In genomic region chr8:94358541-94358940, GRCm38 (mm10) we compare ENCODE assay signal across 8 mouse cellular contexts. TPM values are rescaled to one million over a fixed set of nuclear protein-coding genes. Genes with fewer than 3 reads are reported as not detected.
DNase-seq lines count a peak whose midpoint lies in the region; ATAC-seq and TF ChIP-seq lines count a peak whose summit lies in the region.

No protein-coding gene starts in this region.

- no peaks in the 10 kb centered on the region for H3K27me3 ChIP-seq in liver, embryonic 16.5 days (ENCODE audit: control insufficient read depth, insufficient read depth, low read depth, low read length)
- H3K27me3 ChIP-seq in cerebellum, adult 2 months (ENCODE audit: control insufficient read depth, insufficient read depth, low read length) = no peaks in the 10 kb centered on the region
- H3K27me3 ChIP-seq in heart, embryonic 15.5 days = no peaks in the 10 kb centered on the region
- no peaks in the 10 kb centered on the region for H3K27me3 ChIP-seq in small intestine, adult 2 months (ENCODE audit: control insufficient read depth, insufficient read depth, low read length)

- no peak for TF ChIP-seq CTCF in cerebellum, adult 2 months (IDR thresholded peaks at IDR 0.05; ENCODE audit: borderline replicate concordance, insufficient read depth, low read depth, low read length)
- TF ChIP-seq CTCF in small intestine, adult 2 months (IDR thresholded peaks at IDR 0.05; ENCODE audit: extremely low read depth, insufficient read length, insufficient replicate concordance, low read depth, low read length) = no peak

- intact Hi-C loops in left cerebral cortex, postnatal 25 days (cut with DNase I) = no loop called here

- no peaks in the 10 kb centered on the region for H3K36me3 ChIP-seq in liver, embryonic 16.5 days (ENCODE audit: control insufficient read depth, insufficient read depth)
- no peaks in the 10 kb centered on the region for H3K36me3 ChIP-seq in heart, embryonic 15.5 days
- H3K36me3 ChIP-seq in small intestine, adult 2 months (ENCODE audit: control insufficient read depth, insufficient read depth, low read length) = no peaks in the 10 kb centered on the region

- H3K4me3 ChIP-seq in liver, embryonic 16.5 days (ENCODE audit: low read depth, low read length) = no peak overlapping the region
- no peak overlapping the region for H3K4me3 ChIP-seq in cerebellum, adult 2 months (replicated peaks; ENCODE audit: insufficient read depth, low read depth, low read length)
- no peak overlapping the region for H3K4me3 ChIP-seq in heart, embryonic 15.5 days
- H3K4me3 ChIP-seq in small intestine, adult 2 months (ENCODE audit: low read depth, low read length) = no peak overlapping the region

- 45% methylated on average over 5 of the region's 5 CpGs for WGBS in liver, embryonic 16.5 days (ENCODE audit: insufficient replicate concordance)
- WGBS in cerebellum, adult 2 months = 18% methylated on average over 5 of the region's 5 CpGs
- WGBS in heart, embryonic 15.5 days = 40% methylated on average over 5 of the region's 5 CpGs
- 25% methylated on average over 5 of the region's 5 CpGs for WGBS in small intestine, adult 2 months

- H3K27ac ChIP-seq in liver, embryonic 16.5 days (ENCODE audit: low read length) = 0 out of 2 replicates have a peak overlapping the region, but pooled peaks have one; percentile 10
- no peak overlapping the region for H3K27ac ChIP-seq in cerebellum, adult 2 months (ENCODE audit: insufficient read depth, low read length)
- H3K27ac ChIP-seq in heart, embryonic 15.5 days = peak overlapping the region; percentile 61
- H3K27ac ChIP-seq in small intestine, adult 2 months (ENCODE audit: insufficient read depth, low read depth, low read length) = peak overlapping the region; percentile 17; the same call in 1 of the 2 replicates

- H3K4me2 ChIP-seq in liver, embryonic 16.5 days (ENCODE audit: low read depth, low read length) = no peak overlapping the region
- H3K4me2 ChIP-seq in heart, embryonic 15.5 days = no peak overlapping the region

- H3K9ac ChIP-seq in liver, embryonic 16.5 days (ENCODE audit: low read depth, low read length) = no peak overlapping the region
- no peak overlapping the region for H3K9ac ChIP-seq in heart, embryonic 15.5 days

- TF ChIP-seq POLR2A in cerebellum, adult 2 months (IDR thresholded peaks at IDR 0.05; ENCODE audit: borderline replicate concordance, insufficient read depth, low read length) = no peak
- no peak for TF ChIP-seq POLR2A in small intestine, adult 2 months (IDR thresholded peaks at IDR 0.05; ENCODE audit: low read depth, low read length)

- ATAC-seq in liver, embryonic 16.5 days (ENCODE audit: low read depth) = no peak
- ATAC-seq in heart, embryonic 15.5 days (replicated peaks; ENCODE audit: insufficient number of reproducible peaks, insufficient read depth, low FRiP score, low read depth) = no peak

- DNase-seq in liver = no peak
- peak; percentile 79 to 83 for DNase-seq in cerebellum, adult 2 months
- peak; percentile 37 to 39 for DNase-seq in left cerebral cortex, postnatal 25 days (ENCODE audit: low spot score in 2 of 2)
- DNase-seq in thymus, postnatal 25 days = no peak
- DNase-seq in spleen, postnatal 4 days (ENCODE audit: low spot score in 2 of 2) = no peak

- H3K9me3 ChIP-seq in liver, embryonic 16.5 days (replicated peaks; ENCODE audit: control insufficient read depth, low read length) = no peaks in the 10 kb centered on the region
- H3K9me3 ChIP-seq in heart, embryonic 15.5 days (replicated peaks) = no peaks in the 10 kb centered on the region

- peaks cover 15% of the 10 kb centered on the region for H3K4me1 ChIP-seq in liver, embryonic 16.5 days (ENCODE audit: control insufficient read depth, low read depth, low read length)
- peaks cover 9% of the 10 kb centered on the region for H3K4me1 ChIP-seq in cerebellum, adult 2 months (ENCODE audit: control insufficient read depth, insufficient read depth, low read length)
- H3K4me1 ChIP-seq in heart, embryonic 15.5 days (replicated peaks) = peaks cover 54% of the 10 kb centered on the region
- peaks cover 51% of the 10 kb centered on the region; the same call in 1 of the 2 replicates for H3K4me1 ChIP-seq in small intestine, adult 2 months (ENCODE audit: control insufficient read depth, insufficient read depth, insufficient read length, low read length)

RNA-seq across cellular contexts. Expression of gene Herpud1, which starts 27.7 kb away (rescaled TPM):
- 197 and 219 TPM in 2 replicates for polyA plus RNA-seq in liver, embryonic 16.5 days (2015; fragmentation: Nextera tagmentation; extraction: Ambion mirVana)
- 119 and 125 TPM in 2 replicates for polyA plus RNA-seq in cerebellum, adult 2 months (2012; rRNA removed)
- polyA plus RNA-seq in heart, embryonic 15.5 days (2015; fragmentation: Nextera tagmentation; extraction: Ambion mirVana) = 91.4 and 94.8 TPM in 2 replicates
- total RNA-seq in left cerebral cortex, postnatal 25 days (2021) = 10 to 100 TPM; 58.1 to 61.1 TPM
- 302 and 331 TPM in 2 replicates for polyA plus RNA-seq in small intestine, adult 2 months (2012; rRNA removed)

RNA-seq across cellular contexts. Expression of gene Slc12a3, which starts 29.5 kb away (rescaled TPM):
- 0.20 and 0.46 TPM in 2 replicates for polyA plus RNA-seq in liver, embryonic 16.5 days (2015; fragmentation: Nextera tagmentation; extraction: Ambion mirVana)
- polyA plus RNA-seq in cerebellum, adult 2 months (2012; rRNA removed) = 1.7 and 2.2 TPM in 2 replicates
- 0.15 and 0.20 TPM in 2 replicates for polyA plus RNA-seq in heart, embryonic 15.5 days (2015; fragmentation: Nextera tagmentation; extraction: Ambion mirVana)
- under 1 TPM; 0.27 to 0.41 TPM for total RNA-seq in left cerebral cortex, postnatal 25 days (2021)
- 0.06 and 0.22 TPM in 2 replicates for polyA plus RNA-seq in small intestine, adult 2 months (2012; rRNA removed)

Comparison
In these comparisons a context has a peak if more than half of its experiments do, and no peak if none do; other contexts are left out.
1. DNase-seq: peak in cerebellum, adult 2 months (2 of 2) and left cerebral cortex, postnatal 25 days (2 of 2); none in liver (single experiment), thymus, postnatal 25 days (single experiment) and spleen, postnatal 4 days (0 of 2).